Mouse (Mus musculus) lung, embryonic 16.5 days (tissue): ENCODE measurements around the gene Lrrc72. TPM values are rescaled to one million over a fixed set of nuclear protein-coding genes. Genes with fewer than 3 reads are reported as not detected.
A peak's percentile ranks its signal among the peaks of the same experiment; 100 is the strongest.

ENCODE experiments used
- ATAC-seq: fragments of 200-750 bp; cut with Nextera tagmentation; 2 replicates; pipeline ENCODE4 v1.8.0; 2017; ENCODE audit warnings: low read depth, mild to moderate bottlenecking, moderate library complexity
- H3K27ac ChIP-seq: fragments of 300-500 bp; sonication (generic); 2 replicates; pipeline ENCODE4 v1.5.1; 2014; ENCODE audit warnings: mild to moderate bottlenecking, control low read depth, low read length
- H3K27me3 ChIP-seq: fragments of 300-500 bp; sonication (generic); 2 replicates; pipeline ENCODE4 v1.6.1; 2014; ENCODE audit warnings: low read depth, low read length, mixed read lengths; ENCODE audit not compliant: control insufficient read depth, insufficient read depth
- H3K36me3 ChIP-seq: fragments of 300-500 bp; sonication (generic); 2 replicates; pipeline ENCODE4 v1.6.1; 2014; ENCODE audit warnings: low read length; ENCODE audit not compliant: control insufficient read depth, insufficient read depth
- H3K4me1 ChIP-seq: fragments of 300-500 bp; sonication (generic); replicated peaks from 2 replicates; pipeline ENCODE4 v1.6.1; 2014; ENCODE audit warnings: low read length, mixed read lengths; ENCODE audit not compliant: control insufficient read depth, insufficient read depth
- H3K4me2 ChIP-seq: fragments of 300-500 bp; sonication (generic); 2 replicates; pipeline ENCODE4 v1.6.1; 2014; ENCODE audit warnings: low read depth, low read length, control low read depth
- H3K4me3 ChIP-seq: fragments of 300-500 bp; sonication (generic); 2 replicates; pipeline ENCODE4 v1.5.1; 2014; ENCODE audit warnings: mild to moderate bottlenecking, low read length, control low read depth
- H3K9ac ChIP-seq: fragments of 300-500 bp; sonication (generic); 2 replicates; pipeline ENCODE4 v1.6.1; 2014; ENCODE audit warnings: low read length, control low read depth
- H3K9me3 ChIP-seq: fragments of 300-500 bp; sonication (generic); 2 replicates; pipeline ENCODE4 v1.6.1; 2016; ENCODE audit warnings: low read length; ENCODE audit not compliant: control insufficient read depth
- WGBS: fragments of 180-500 bp; shearing (Covaris S2); extraction: QIAGEN DNeasy Blood & Tissue Kit; methylation state at CpG from one replicate; pipeline ENCODE4 v1.1.7; 2014; 5-methylcytosine and 5-hydroxymethylcytosine counted together
- polyA plus RNA-seq: library from polyadenylated mRNA; unstranded; fragments of >200 nt; fragmentation: Nextera tagmentation; extraction: Ambion mirVana; gene quantifications from 2 replicates; pipeline ENCODE4 v1.2.1, GENCODE M21; 2015

Lrrc72 gene
- not detected in 2 replicates for polyA plus RNA-seq

DNA sequence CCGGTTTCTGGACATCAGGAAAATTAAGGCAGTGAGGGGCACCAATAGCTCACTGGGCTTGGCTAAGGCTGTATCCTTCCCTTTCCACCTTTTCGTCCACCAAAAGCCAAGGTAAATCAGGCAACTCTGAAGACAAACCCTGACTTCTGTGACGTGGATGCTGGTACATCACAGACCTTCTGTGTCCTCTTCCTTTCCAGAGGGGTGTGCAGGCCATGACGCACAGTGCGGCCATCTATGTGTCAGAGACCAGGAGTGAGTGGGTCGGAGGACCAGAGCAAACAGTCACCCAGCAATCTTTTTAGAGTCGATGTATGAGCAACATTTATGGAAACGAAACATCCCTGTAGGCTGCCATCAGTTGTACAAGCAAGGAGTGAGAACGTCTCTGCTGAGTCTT is at the start of gene Lrrc72:
TSS of gene Lrrc72 (minus strand) at position 101 of the 400 bp plus-strand sequence.
- no peaks in the 10 kb centered on the region for H3K9me3 ChIP-seq
- H3K36me3 ChIP-seq, result no peaks in the 10 kb centered on the region
- H3K27me3 ChIP-seq, result no peaks in the 10 kb centered on the region
- ATAC-seq, result no peak
- no peaks in the 10 kb centered on the region for H3K4me1 ChIP-seq
- H3K4me2 ChIP-seq, result no peak within 1 kb of the TSS
- no peak within 1 kb of the TSS for H3K27ac ChIP-seq
- H3K9ac ChIP-seq, result no peak within 1 kb of the TSS
- WGBS, result 87% methylated on average over 9 of the region's 9 CpGs
- no peak within 1 kb of the TSS for H3K4me3 ChIP-seq

DNA sequence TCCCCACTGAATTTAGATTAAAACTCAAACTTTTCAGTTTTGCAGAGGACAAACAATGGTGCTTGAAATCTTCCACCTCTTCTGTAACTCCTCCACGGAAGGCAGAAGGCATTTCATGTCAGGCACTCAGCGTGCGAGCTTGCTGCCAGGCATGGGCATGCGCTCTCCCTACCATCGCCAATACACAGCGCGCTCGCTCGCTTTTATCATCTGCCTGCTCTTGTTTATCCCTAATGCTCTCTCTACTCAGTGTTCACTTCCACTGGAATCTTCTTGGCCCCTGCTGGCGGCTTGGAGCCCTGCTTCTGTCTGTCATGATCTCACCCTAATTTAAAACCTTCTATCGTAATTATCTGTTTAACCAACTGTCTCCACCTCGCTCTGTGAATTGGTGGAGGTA is 49.1 kb upstream of the Lrrc72 start:
- WGBS, result 66% methylated on average over 12 of the region's 12 CpGs
- Histone ChIP-seq H3K9ac (no peak overlapping the region), H3K27ac (peak overlapping the region; percentile 1; the same call in 1 of the 2 replicates), H3K4me1 (no peaks in the 10 kb centered on the region), H3K36me3 (no peaks in the 10 kb centered on the region), H3K9me3 (no peaks in the 10 kb centered on the region), H3K4me2 (no peak overlapping the region), H3K27me3 (no peaks in the 10 kb centered on the region), H3K4me3 (no peak overlapping the region)
- ATAC-seq, result peak; percentile 83

DNA sequence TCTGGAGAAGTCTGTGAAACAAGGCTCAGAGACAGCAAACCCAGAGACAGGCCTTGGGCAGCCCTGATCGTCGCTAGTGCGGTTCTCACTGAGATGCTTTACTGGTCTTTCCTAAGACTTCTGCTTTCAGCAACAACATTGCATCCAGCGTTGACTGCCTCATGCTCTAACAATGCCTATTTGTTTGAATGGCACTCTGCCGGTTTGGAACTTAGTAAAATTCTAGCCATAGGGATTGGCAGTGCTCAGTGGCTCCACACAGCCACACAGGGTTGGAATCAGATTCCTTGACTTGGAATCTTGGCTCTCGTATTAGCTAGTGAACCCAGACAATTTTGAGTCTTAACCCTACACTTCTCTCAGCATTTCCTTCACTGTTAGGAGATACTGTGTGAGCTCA is 38.1 kb upstream of the Lrrc72 start:
- 84% methylated on average over 6 of the region's 6 CpGs for WGBS
- H3K4me3 ChIP-seq, result no peak overlapping the region

DNA sequence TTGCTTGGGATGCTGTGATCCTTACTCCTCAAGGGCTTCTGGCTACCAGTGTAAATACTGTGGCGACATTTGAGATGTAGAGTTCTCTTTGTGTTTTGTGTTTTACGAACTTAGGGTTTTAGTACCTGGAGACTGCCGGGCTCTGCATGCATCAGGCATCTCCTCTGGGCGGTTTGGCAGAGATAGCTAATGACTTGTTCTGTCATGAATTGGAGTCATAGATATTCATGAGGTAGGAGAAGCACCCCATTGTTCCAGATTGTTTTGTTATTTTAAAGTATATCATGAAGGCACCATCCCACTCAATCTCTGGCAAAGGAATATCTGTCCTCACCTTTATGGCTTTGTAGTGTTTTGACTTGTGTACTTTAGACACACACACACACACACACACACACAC is 37.3 kb upstream of the Lrrc72 start:
- Histone ChIP-seq H3K4me2 (no peak overlapping the region), H3K4me1 (no peaks in the 10 kb centered on the region), H3K36me3 (no peaks in the 10 kb centered on the region), H3K4me3 (no peak overlapping the region), H3K9me3 (no peaks in the 10 kb centered on the region), H3K27ac (no peak overlapping the region), H3K27me3 (no peaks in the 10 kb centered on the region), H3K9ac (no peak overlapping the region)
- WGBS, result 63% methylated on average over 4 of the region's 4 CpGs
- no peak for ATAC-seq

More for the DNA sequence above, 38.1 kb upstream of the Lrrc72 start:
- Histone ChIP-seq H3K4me2 (no peak overlapping the region), H3K27me3 (no peaks in the 10 kb centered on the region), H3K9me3 (no peaks in the 10 kb centered on the region), H3K9ac (no peak overlapping the region), H3K27ac (no peak overlapping the region), H3K4me1 (no peaks in the 10 kb centered on the region), H3K36me3 (no peaks in the 10 kb centered on the region)
- no peak for ATAC-seq

DNA sequence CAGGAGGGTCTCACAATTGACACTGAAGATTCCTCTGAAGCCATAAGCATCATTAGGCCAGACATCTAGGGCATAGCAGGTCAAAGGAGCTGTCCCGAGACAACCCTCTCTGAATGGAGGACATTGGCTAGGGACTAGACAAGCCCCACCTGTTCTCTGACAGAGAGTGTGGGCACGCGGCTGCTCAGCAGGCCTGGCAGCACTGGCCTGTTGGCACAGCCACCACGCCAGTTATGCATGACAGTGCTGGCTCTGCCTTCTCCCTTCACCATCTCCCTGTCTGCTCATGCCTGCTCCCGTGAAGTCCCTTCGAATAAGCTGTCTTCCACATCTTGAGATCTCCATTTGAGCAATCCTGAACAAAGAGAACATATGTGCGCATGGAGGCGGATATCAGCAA is 36.4 kb upstream of the Lrrc72 start:
- no peak overlapping the region for H3K4me2 ChIP-seq
- H3K27me3 ChIP-seq, result no peaks in the 10 kb centered on the region
- no peaks in the 10 kb centered on the region for H3K36me3 ChIP-seq
- ATAC-seq, result no peak
- no peak overlapping the region for H3K27ac ChIP-seq
- WGBS, result 68% methylated on average over 8 of the region's 8 CpGs
- H3K9ac ChIP-seq, result no peak overlapping the region
- H3K4me1 ChIP-seq, result no peaks in the 10 kb centered on the region
- H3K4me3 ChIP-seq, result no peak overlapping the region
- no peaks in the 10 kb centered on the region for H3K9me3 ChIP-seq

DNA sequence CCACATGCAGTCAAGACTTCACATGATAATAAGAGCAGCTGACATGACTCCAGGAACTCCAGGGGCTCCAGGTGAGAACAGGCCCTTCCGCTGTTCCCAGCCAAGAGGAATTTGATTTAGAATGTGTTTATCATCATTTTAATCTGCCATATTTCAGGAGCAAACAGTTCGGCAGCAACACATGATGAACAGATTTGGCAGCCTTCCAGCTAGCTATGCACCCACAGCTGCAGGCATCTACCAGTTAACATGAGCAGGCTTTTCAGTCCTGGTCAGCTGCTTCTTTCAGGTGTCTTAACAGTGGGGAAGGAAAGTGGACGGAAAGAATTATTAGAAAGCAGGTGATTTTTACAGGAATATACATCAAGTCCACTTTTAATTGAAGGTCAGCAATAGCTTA is 21.6 kb upstream of the Lrrc72 start:
- Histone ChIP-seq H3K4me2 (no peak overlapping the region), H3K9ac (no peak overlapping the region), H3K4me1 (no peaks in the 10 kb centered on the region), H3K27ac (no peak overlapping the region), H3K9me3 (no peaks in the 10 kb centered on the region), H3K4me3 (no peak overlapping the region), H3K27me3 (no peaks in the 10 kb centered on the region), H3K36me3 (no peaks in the 10 kb centered on the region)
- 36% methylated on average over 3 of the region's 3 CpGs for whole genome bisulfite sequencing
- ATAC-seq, result no peak

DNA sequence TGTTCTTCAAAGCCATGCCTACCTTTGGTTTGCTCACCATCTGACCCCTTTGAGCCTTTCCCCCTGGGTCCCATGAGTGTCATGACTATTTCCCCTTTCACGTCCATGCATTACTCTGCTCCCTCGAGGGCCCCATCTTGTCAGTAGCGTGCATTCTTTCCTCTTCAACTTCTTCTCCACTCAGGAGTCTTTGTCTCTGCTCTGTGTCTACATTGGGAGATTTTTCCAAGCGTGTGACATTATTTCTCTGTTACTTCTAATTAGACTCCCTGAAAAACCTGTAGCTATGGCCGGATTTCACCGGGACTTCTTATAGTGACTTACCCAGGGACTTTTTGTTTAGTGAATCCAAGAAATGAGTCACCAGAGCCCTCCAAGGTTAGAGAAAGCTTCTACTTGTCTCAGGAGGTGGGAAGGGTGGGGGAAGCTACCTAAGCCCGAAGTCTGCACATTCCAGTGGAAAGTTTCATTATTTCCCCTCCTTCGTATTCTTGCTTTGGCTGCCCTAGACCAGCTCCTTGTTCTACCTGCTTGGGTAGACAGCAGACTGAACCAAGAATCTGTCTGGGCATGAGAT is 14.6 kb upstream of the Lrrc72 start:
- Histone ChIP-seq H3K27me3 (no peaks in the 10 kb centered on the region), H3K36me3 (no peaks in the 10 kb centered on the region), H3K9ac (no peak overlapping the region), H3K4me3 (no peak overlapping the region), H3K4me2 (no peak overlapping the region), H3K9me3 (no peaks in the 10 kb centered on the region), H3K4me1 (no peaks in the 10 kb centered on the region), H3K27ac (no peak overlapping the region)
- ATAC-seq, result no peak
- WGBS, result 84% methylated on average over 8 of the region's 8 CpGs

DNA sequence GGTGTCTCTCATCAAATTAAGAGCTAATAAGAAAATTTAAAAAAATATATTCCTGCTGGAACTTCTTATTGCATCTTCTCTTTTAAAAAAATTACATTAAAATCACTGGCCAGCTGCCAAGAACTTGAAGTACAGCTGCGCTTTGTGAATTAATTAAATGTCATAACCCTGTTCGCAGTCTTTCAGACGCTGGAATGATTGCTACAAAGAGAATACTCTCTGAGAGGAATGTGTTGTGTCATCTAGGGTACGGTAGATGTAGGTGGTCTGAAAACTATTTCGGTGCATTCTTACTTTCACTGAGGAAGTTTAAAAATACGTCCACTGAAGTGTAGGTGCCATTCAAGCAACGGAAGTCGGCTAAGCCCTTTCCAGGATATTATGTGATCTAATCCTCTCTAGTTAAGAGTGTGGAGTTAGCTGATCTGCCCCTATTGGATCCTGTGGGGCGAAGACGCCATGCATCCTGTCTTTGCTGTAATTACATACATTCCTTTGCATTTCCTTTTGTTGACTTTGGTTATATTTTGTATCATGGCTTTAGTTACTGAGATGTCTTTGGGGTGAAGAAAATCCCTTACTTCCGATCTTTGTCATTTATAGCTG is 9.0 kb upstream of the Lrrc72 start:
- Histone ChIP-seq H3K27ac (no peak overlapping the region), H3K9me3 (no peaks in the 10 kb centered on the region), H3K4me3 (no peak overlapping the region), H3K27me3 (no peaks in the 10 kb centered on the region), H3K4me2 (no peak overlapping the region), H3K36me3 (no peaks in the 10 kb centered on the region), H3K9ac (no peak overlapping the region), H3K4me1 (no peaks in the 10 kb centered on the region)
- WGBS, result 43% methylated on average over 11 of the region's 11 CpGs
- ATAC-seq, result no peak

DNA sequence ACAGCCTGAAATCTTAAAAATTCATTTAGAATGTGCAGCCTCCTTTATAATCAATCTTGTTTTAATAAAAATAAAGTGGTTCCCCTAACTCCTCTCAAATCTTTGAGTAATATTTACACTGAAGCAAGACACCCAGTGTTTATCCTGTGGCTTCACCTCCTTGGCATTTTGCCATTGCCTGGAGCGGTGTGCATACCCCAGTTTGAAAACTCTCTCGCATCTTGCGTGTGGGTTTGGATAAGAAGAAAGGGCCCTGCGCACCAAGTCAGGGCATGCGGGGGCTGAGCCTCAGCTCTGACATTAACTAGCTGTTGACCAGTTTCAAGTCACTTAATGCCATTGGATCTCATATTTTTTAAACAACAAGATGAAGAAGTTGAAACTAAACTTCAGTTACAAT is 2.2 kb upstream of the Lrrc72 start:
- H3K4me3 ChIP-seq, result no peak overlapping the region
- 25% methylated on average over 5 of the region's 5 CpGs for WGBS
- H3K4me1 ChIP-seq, result no peaks in the 10 kb centered on the region
- ATAC-seq, result no peak
- no peak overlapping the region for H3K27ac ChIP-seq
- no peaks in the 10 kb centered on the region for H3K36me3 ChIP-seq
- no peaks in the 10 kb centered on the region for H3K9me3 ChIP-seq
- no peak overlapping the region for H3K9ac ChIP-seq
- H3K27me3 ChIP-seq, result no peaks in the 10 kb centered on the region
- no peak overlapping the region for H3K4me2 ChIP-seq
